Mouse (Mus musculus): ENCODE measurements at regions not wholly inside any gene's neighbourhood (a gene's known extent, or its start where the extent isn't known, plus 50 kb on each side); places are given as distances from the start of the nearest gene placed in this dataset.

DNA sequence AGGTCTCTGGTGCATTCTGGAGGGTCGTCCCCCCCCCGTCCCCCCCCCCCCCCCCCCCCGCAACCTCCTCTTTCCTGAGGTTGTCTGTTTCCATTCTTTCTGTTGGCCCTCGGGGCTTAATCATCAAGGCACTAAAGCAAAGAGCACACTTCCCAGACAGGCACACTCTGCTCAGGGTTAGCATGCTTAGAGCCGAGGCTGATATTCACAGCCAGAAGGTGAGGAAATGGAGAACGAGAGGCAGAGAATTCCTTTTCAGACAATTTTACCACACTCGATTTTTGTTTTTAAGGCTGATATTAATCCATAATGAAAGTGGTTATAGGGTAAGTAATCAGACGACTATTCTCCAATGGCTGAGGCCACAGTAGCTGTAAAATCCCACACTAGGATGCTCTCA is 268.7 kb upstream of the Clec14a start:
- TF ChIP-seq CTCF (IDR thresholded peaks at IDR 0.05; ENCODE audit: low read depth) (no peak), EP300 (optimal IDR thresholded peaks at IDR 0.05) (no peak)
